Mouse (Mus musculus) yolk sac, embryonic 10.5 days (tissue): ENCODE data around the gene Foxo6.

Experiments
- DNase-seq: peaks from one replicate; pipeline ENCODE4 v3.0.0-alpha.2; 2017; ENCODE audit warnings: low spot score

Foxo6 gene

GRCm38 (mm10) chr4:120284187-120284586, 3.0 kb downstream of the Foxo6 start:
- DNase-seq = no peak

- DNase-seq = no peak
These were observed 4.0 kb downstream of the Foxo6 start for GRCm38 (mm10) chr4:120283141-120283540.

- DNase-seq = no peak
These were observed 4.5 kb downstream of the Foxo6 start for GRCm38 (mm10) chr4:120282568-120283091.

GRCm38 (mm10) chr4:120281011-120281410, 6.1 kb downstream of the Foxo6 start:
- DNase-seq = no peak

GRCm38 (mm10) chr4:120280432-120280831, 6.7 kb downstream of the Foxo6 start:
- no peak for DNase-seq

GRCm38 (mm10) chr4:120277255-120277928, 9.8 kb downstream of the Foxo6 start:
- no peak for DNase-seq

GRCm38 (mm10) chr4:120275487-120275886, 11.7 kb downstream of the Foxo6 start:
- DNase-seq = no peak

- no peak for DNase-seq
These were observed 13.6 kb downstream of the Foxo6 start for GRCm38 (mm10) chr4:120273594-120273993.

GRCm38 (mm10) chr4:120271886-120272580, 15.1 kb downstream of the Foxo6 start:
- no peak for DNase-seq

GRCm38 (mm10) chr4:120271208-120271607, 15.9 kb downstream of the Foxo6 start:
- no peak for DNase-seq

- DNase-seq = no peak
These were observed 16.3 kb downstream of the Foxo6 start for GRCm38 (mm10) chr4:120270937-120271199.

GRCm38 (mm10) chr4:120270148-120270936, 16.8 kb downstream of the Foxo6 start:
- DNase-seq = no peak

GRCm38 (mm10) chr4:120269426-120269825, 17.7 kb downstream of the Foxo6 start:
- DNase-seq = no peak

- DNase-seq = no peak
These were observed 18.7 kb downstream of the Foxo6 start for GRCm38 (mm10) chr4:120268214-120269061.

- DNase-seq = no peak
These were observed 19.5 kb downstream of the Foxo6 start for GRCm38 (mm10) chr4:120267683-120268082.

- no peak for DNase-seq
These were observed 20.0 kb downstream of the Foxo6 start for GRCm38 (mm10) chr4:120267136-120267535.

- no peak for DNase-seq
These were observed 23.0 kb downstream of the Foxo6 start for GRCm38 (mm10) chr4:120264105-120264504.

- DNase-seq = no peak
These were observed 24.4 kb downstream of the Foxo6 start for GRCm38 (mm10) chr4:120262726-120263125.

GRCm38 (mm10) chr4:120262206-120262605, 24.9 kb downstream of the Foxo6 start:
- DNase-seq = no peak

GRCm38 (mm10) chr4:120259356-120260181, 27.6 kb downstream of the Foxo6 start:
- no peak for DNase-seq

- peak; percentile 10 for DNase-seq
These were observed 38.3 kb downstream of the Foxo6 start for GRCm38 (mm10) chr4:120248800-120249261.
